Mouse (Mus musculus) ES-Bruce4 (cell line): ENCODE data around the gene Slc1a3.

Source experiments
- CTCF ChIP-seq: IDR thresholded peaks from one replicate; pipeline ENCODE4 v1.8.1; 2011; ENCODE audit warnings: low read depth, low read length
- EP300 ChIP-seq: IDR thresholded peaks from 2 replicates; pipeline ENCODE4 v1.6.1; 2011; ENCODE audit warnings: low read depth, low read length; ENCODE audit not compliant: insufficient read depth

DNA sequence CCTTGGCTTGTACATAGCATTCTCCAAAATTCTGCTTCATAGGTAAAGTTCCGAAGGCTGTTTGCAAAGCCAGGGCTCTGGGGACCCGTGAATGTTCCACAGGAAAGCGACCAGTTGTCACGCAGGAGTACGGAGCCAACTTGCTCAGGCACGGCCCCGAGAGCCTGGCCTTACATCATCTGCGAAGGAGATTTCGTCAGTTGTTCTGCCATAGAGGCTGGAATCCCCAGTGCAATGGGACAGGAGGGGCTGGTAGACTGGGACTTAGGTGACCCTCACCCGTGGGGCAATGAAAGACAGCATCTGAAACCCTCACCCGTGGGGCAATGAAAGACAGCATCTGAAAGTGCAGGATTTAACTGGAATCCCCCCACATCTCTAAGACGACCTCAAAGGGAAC is 94.3 kb downstream of the Slc1a3 start:
- no peak for TF ChIP-seq CTCF
- no peak for TF ChIP-seq EP300
